Mouse (Mus musculus): ENCODE measurements around the gene Chn2.
A peak's percentile ranks its signal among the peaks of the same experiment; 100 is the strongest.

Gene Chn2

DNA sequence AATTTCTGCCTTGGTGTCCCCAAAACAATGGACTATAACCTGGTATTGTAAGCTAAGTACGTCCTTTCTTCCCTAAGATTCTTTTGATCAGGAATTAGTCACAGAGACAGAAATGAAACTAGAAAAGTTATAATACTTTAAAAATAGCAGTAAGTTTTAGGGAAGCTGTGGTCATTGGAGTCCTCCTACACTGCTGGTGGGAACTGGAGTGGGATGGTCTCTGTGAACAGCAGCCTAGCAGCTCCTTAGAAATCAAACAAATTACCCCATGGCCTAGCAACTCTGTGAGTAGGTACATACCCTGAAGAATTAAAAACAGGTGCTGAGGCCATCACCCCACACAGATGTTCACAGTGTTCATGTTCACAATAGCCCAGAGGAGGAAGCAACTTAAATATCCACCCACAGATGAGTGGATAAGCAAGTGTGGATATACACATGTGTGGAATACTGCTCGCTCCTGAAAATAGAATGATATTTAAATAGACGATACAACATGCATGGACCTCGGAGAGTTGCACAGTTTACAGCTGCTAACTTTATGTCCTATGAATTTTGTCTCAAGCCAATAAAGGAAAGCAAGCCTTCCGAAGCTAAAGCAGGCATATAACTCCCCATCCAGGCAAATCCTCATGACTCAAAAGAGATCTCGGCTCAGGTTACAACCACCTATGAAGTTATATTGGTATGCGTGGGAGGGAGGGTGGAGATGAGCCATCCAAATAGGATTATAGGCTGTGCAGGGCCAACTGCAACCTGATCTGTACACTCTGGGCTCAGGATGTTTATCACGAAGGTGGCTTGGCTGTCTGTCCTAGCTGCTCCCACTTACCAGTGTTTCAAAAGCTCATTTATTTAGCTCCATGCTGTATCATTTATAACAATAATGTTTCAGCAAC lies 209.2 kb downstream of the Chn2 start:
- peak; percentile 37 for DNase-seq (ENCODE audit: low spot score)

GRCm38 (mm10) chr6:54251401-54252191 lies 212.2 kb downstream of the Chn2 start:
- peak; percentile 74 for DNase-seq (ENCODE audit: low spot score)

GRCm38 (mm10) chr6:54253206-54253605 lies 213.9 kb downstream of the Chn2 start:
- peak; percentile 43 for DNase-seq (ENCODE audit: low spot score)

DNA sequence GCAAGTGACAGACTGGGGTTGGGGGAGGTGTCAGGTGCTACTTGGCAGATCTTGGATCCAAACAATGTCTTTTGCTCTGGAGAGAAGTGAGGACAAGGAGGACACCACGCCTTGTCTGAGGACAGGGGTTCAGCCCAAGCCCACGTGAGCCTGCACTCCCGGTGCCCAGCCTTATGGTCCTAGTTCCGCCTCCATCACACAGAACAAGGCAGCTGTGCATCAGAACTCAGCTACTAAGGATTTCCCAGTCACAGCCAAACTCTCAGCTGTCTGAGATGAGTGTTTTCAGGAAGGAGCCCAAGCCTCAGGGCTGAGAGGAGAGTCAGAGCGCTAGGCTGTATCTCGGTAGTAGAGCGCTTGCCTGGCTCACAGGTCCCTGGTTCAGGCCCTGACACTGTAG lies 214.5 kb downstream of the Chn2 start:
- DNase-seq (ENCODE audit: low spot score): no peak

DNA sequence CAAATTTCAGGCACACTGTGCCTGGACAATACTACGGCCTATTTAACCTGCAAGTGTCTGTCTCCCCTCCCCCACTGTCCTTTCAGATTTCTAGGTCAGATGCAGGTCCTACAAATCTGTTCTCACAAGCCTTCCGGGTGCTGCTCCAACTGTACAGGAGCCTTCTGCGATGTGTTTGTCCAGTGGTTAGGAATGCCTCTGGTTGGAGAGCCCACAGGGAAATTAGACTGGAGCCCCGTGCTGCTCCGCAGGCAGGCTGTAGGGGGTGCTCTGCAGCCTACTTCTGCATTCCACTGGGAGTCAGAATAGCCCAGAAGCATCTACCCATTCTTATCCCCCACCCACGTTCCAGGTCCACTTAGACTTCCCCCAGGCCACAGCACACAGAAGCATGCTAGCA lies 215.4 kb downstream of the Chn2 start:
- DNase-seq (ENCODE audit: low spot score): peak; percentile 44

GRCm38 (mm10) chr6:54255321-54255720 lies 216.0 kb downstream of the Chn2 start:
- DNase-seq (ENCODE audit: low spot score): no peak

- DNase-seq (ENCODE audit: low spot score): no peak
Measured at GRCm38 (mm10) chr6:54256397-54256796, 217.0 kb downstream of the Chn2 start.

DNA sequence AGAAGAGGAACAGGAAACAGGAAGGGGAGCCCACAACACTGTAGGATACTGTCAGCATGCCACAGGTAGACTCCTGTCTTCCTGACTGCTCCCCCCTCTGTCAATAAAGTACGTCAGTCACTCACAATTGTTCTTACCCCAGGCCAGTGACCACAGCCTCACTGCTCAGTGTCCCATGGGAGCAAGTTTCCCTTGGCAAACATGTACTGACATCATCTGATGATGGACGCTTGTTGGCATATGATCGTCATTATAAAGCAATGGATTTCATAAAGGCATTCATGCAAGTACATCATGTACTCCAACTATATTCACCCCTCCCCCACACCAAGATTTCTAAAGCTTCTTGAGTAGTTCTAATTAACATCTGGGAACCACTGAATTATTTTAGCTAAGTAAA lies 218.2 kb downstream of the Chn2 start:
- DNase-seq (ENCODE audit: low spot score): no peak

- no peak for DNase-seq (ENCODE audit: low spot score)
Measured at GRCm38 (mm10) chr6:54258462-54258861, 219.1 kb downstream of the Chn2 start.

- no peak for DNase-seq (ENCODE audit: low spot score)
Measured at GRCm38 (mm10) chr6:54262732-54263131, 223.4 kb downstream of the Chn2 start.

- DNase-seq (ENCODE audit: low spot score): no peak
Measured at GRCm38 (mm10) chr6:54263890-54264289, 224.5 kb downstream of the Chn2 start.

DNA sequence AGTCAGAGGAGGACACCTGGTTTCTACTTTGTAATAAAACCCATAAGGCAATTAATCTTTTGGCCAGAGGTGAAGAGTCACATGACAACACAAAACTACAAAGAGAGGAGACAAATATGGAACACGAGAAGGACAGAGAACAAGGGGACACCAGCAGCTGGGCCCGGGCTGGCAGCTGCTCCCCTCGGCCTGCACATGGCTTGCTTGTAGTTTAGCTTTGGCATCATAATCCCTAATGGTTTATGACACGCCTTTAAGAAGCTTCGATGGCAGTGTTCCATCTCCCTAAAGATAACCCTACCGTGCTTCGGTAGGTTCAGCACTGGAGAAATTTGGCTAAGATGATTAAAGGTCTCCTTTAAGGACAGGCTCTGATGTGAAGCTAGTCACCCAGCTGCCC lies 225.2 kb downstream of the Chn2 start:
- DNase-seq (ENCODE audit: low spot score): no peak

DNA sequence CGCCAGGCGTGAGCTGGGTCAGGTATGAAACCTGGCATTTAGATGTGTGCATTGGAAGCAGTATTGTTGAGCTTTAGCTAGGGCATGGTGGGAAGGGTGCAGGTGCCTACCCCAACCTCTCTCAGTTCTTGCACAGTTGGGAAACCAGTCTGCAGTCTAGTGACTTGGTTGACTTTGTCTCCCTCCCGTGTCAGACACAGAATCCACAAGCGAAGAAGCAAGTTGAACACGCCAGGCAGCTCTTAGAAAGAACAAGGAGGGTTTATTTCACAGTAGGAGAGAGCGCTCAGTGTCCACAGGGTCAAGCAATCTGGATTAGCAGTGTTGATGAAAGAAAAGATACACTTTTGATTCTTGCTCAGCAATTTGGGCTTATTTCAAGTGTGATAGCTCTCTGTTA lies 226.0 kb downstream of the Chn2 start:
- DNase-seq (ENCODE audit: low spot score): no peak

DNA sequence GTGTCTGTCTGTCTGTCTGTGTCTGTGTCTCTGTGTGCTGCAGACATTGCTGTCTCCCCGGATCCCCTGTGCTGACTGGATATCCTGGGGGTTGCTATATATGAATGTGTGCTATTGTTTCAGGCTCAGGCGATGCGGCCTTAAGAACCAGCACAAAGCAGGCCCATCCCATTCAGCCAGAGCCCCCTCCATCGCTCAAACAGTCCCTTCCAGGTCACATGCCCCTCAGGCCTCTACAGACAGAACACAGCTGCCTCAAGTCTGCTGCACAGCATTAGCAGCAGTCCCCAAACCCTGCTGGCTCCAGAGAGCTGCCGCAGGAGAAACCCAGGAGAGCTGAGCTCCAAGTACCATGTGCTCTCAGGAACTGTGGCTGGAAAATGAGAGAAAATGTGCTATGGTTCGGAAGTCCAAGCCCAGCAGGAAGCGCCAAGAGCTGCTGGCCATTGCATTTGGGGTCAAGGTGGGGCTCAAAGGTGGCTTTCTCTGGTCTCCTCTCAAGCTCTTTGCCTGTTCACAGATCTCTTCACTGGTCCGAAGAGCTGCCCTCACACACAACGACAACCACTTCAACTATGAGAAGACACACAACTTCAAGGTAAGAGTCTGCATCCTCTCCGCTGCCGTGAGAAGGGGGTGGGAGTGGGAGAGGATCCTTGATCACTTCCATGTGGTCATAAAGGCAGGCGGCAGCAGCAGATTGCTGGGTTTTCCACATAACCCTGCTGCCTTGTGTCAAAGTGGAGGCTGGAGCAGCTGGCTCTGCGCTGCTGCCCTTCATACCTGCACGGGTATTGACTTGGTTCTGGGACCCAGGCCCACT lies 233.4 kb downstream of the Chn2 start:
- peak; percentile 57 for DNase-seq (ENCODE audit: low spot score)

- peak; percentile 62 for DNase-seq (ENCODE audit: low spot score)
Measured at GRCm38 (mm10) chr6:54273379-54273730, 234.0 kb downstream of the Chn2 start.

GRCm38 (mm10) chr6:54277234-54277633 lies 237.9 kb downstream of the Chn2 start:
- no peak for DNase-seq (ENCODE audit: low spot score)

DNA sequence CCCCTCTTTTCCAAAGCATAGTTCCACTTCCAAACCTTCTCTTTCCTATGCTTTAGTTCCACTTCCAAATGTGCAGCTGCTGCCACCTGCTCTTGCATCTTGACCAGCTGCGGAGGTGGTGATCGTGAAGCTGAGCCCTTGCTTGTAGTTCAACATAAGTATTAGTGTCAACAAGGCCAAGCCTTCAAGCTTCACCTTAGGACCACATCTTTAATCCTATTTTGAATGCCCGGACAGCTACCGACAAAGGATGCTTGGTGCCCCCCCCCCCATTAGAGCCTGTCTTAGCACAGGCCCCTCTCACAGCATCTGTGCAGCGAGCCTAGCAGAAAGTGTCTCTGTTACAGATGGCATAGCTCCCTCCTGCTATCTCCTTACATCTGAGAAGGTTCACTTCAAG lies 238.5 kb downstream of the Chn2 start:
- DNase-seq (ENCODE audit: low spot score): peak; percentile 29

GRCm38 (mm10) chr6:54278613-54279012 lies 239.3 kb downstream of the Chn2 start:
- no peak for DNase-seq (ENCODE audit: low spot score)

- no peak for DNase-seq (ENCODE audit: low spot score)
Measured at GRCm38 (mm10) chr6:54279391-54279790, 240.0 kb downstream of the Chn2 start.

GRCm38 (mm10) chr6:54280248-54280647 lies 240.9 kb downstream of the Chn2 start:
- DNase-seq (ENCODE audit: low spot score): no peak

DNA sequence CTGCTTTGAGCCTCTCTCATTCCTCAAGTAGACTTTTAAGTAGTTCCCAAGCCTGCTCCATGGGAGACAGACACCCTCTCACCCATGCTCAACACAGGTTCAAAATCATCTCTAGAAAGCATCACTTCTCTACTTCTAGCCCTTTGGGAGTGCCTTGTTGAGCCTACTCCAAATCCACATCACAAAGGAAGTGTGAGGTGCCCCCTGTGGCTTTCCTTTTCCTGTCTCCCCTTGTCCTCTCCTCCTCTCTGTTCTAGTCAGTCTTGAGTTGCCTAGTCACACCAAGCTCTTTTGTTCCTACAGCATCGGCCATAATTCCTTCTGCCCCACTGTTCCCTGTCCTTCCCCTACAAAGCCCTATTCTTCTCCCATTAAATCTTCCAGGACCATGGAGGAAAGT lies 243.9 kb downstream of the Chn2 start:
- no peak for DNase-seq (ENCODE audit: low spot score)

DNA sequence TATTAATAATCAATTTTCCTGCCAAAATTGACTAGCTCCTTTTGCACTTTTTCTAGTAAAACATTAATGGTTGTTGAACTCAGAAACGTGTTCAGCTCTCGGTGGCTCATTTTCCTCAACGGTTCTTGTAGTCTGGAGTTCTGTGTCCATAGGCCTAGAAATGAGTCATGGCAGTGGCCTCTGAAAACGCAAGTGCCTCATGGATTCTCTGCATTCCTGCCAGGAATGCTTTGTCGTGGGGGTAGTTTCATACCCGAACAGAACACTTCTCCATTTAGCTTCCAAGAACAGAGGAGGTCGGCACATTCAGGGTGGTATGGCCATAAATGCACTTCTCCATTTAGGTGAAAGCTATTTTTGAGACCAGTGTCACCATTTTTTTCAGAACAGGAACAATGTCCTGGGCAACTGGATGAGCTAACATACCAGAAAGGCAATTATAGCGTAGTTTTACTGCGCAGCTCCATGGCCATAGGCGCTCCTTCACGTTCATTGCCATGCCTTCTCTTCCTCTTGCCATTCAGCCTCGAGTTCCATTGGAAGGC lies 244.9 kb downstream of the Chn2 start:
- no peak for DNase-seq (ENCODE audit: low spot score)
